Mouse (Mus musculus) ES-E14 (cell line): ENCODE data around the gene 4931422A03Rik. TPM values are rescaled to one million over a fixed set of nuclear protein-coding genes. Genes with fewer than 3 reads are reported as not detected.

ENCODE experiments used
- DNase-seq: peaks from one replicate; pipeline ENCODE4 v3.0.0-alpha.2; 2013; ENCODE audit warnings: low read depth, low spot score
- H3K27ac ChIP-seq: 2 replicates; pipeline ENCODE4 v1.5.1; 2012; ENCODE audit warnings: low read depth, mild to moderate bottlenecking, low read length, moderate library complexity, mixed read lengths; ENCODE audit not compliant: poor library complexity, insufficient read depth, severe bottlenecking
- H3K36me3 ChIP-seq: 2 replicates; pipeline ENCODE4 v1.6.1; 2012; ENCODE audit warnings: mild to moderate bottlenecking, low read length, moderate library complexity, mixed read lengths; ENCODE audit not compliant: control insufficient read depth, poor library complexity, insufficient read depth, severe bottlenecking
- H3K4me1 ChIP-seq, 2 experiments: fragments of 150-350 bp in 1 of 2; sonication (generic) in 1 of 2; 2 replicates each; pipeline ENCODE4 v1.6.1; 2012; ENCODE audit warnings: low read length in 2 of 2, mild to moderate bottlenecking in 1 of 2, mixed read lengths in 1 of 2; ENCODE audit not compliant: control insufficient read depth in 2 of 2, insufficient read depth in 2 of 2, poor library complexity in 1 of 2
- H3K4me3 ChIP-seq, 2 experiments: fragments of 150-350 bp in 1 of 2; sonication (generic) in 1 of 2; 2 replicates each; pipeline ENCODE4 v1.5.1; 2012; ENCODE audit warnings: low read length in 2 of 2, low read depth in 1 of 2, mild to moderate bottlenecking in 1 of 2, mixed read lengths in 1 of 2; ENCODE audit not compliant: insufficient read depth in 1 of 2, poor library complexity in 1 of 2, severe bottlenecking in 1 of 2
- H3K9ac ChIP-seq: 2 replicates; pipeline ENCODE4 v1.6.1; 2012; ENCODE audit warnings: low read depth, mild to moderate bottlenecking, low read length, mixed read lengths; ENCODE audit not compliant: poor library complexity, insufficient read depth, severe bottlenecking
- H3K9me3 ChIP-seq: fragments of 150-350 bp; sonication (generic); 2 replicates; pipeline ENCODE4 v1.6.1; 2012; ENCODE audit warnings: low read depth, mild to moderate bottlenecking, low read length; ENCODE audit not compliant: control insufficient read depth, insufficient read depth
- CHD2 ChIP-seq: IDR thresholded peaks from 2 replicates; pipeline ENCODE4 v1.6.1; 2014; ENCODE audit warnings: mild to moderate bottlenecking, low read depth, low read length, inconsistent platforms
- HCFC1 ChIP-seq: IDR thresholded peaks from 2 replicates; pipeline ENCODE4 v1.6.1; 2012; ENCODE audit warnings: low read length, inconsistent platforms, borderline replicate concordance; ENCODE audit not compliant: insufficient read depth
- MAFK ChIP-seq: IDR thresholded peaks from 2 replicates; pipeline ENCODE4 v1.6.1; 2014; ENCODE audit warnings: mild to moderate bottlenecking, low read depth, low read length, inconsistent platforms; ENCODE audit not compliant: insufficient read depth
- ZC3H11A ChIP-seq: IDR thresholded peaks from 2 replicates; pipeline ENCODE4 v1.6.1; 2012; ENCODE audit warnings: low read depth, mild to moderate bottlenecking, inconsistent platforms, low read length, borderline replicate concordance
- ZNF384 ChIP-seq: IDR thresholded peaks from 2 replicates; pipeline ENCODE4 v1.6.1; 2012; ENCODE audit warnings: low read depth, low read length, inconsistent platforms
- in situ Hi-C, 2 experiments: fragments of 600-800 bp; cut with MboI; formaldehyde crosslinking; loops; one replicate each; pipeline ENCODE4 v1.15.1; 2025; ENCODE audit warnings: low sequenced_read_pairs in 2 of 2, inconsistent platforms in 1 of 2; ENCODE audit not compliant: unreplicated experiment in 2 of 2
- total RNA-seq: library from RNA; depleted of rRNA; stranded (reverse); fragments of 300-350 nt; gene quantifications from 2 replicates; pipeline ENCODE4 v1.2.3, GENCODE M21; 2012

The 4931422A03Rik gene
- total RNA-seq, 1 experiment: 0.54 TPM

DNA sequence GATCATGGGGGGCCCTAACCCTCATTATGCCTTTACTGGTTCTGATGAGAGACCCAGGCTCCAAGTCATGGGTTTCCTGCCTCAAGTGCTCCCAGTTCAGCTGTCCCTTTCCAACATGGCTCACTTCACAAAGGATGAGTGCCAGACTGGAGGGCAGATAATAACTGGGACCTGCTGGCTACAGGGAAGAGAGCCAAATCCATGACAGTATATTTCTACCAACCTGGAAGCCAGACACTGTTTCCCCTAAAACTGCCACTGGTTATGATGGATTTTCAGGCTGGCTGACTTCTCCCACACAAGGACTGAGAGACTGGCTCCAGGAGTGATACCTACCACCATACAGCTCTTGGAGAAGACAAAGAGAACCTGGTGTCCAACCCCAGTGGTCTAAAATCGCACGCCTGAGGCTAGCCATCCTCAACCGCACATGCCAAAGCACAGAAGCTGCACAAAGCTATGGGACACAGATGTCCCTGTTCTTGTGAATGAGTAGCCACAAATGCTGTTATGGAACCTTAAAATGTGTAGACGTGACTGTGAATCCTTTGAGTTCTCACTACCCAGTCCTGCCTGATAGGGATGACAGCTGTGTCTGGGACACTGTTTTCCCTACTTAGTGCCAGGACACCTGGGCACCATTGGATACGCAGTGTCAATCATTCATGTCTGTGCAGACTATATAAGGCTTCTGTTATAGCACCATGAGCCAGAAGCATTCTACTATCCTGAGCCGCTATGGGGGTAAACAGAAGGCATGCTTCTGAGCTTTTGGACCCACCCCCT lies 74.9 kb downstream of the 4931422A03Rik start:
- Histone ChIP-seq H3K27ac (no peak overlapping the region), H3K4me3 (no peak overlapping the region), H3K36me3 (no peaks in the 10 kb centered on the region), H3K9me3 (no peaks in the 10 kb centered on the region), H3K9ac (no peak overlapping the region), H3K4me1 (no peaks in the 10 kb centered on the region; a peak in 1 of 4 replicates)
- in situ Hi-C loops: no loop called here
- no peak for DNase-seq
- TF ChIP-seq ZNF384 (no peak), MAFK (no peak), HCFC1 (no peak), CHD2 (no peak), ZC3H11A (no peak)

DNA sequence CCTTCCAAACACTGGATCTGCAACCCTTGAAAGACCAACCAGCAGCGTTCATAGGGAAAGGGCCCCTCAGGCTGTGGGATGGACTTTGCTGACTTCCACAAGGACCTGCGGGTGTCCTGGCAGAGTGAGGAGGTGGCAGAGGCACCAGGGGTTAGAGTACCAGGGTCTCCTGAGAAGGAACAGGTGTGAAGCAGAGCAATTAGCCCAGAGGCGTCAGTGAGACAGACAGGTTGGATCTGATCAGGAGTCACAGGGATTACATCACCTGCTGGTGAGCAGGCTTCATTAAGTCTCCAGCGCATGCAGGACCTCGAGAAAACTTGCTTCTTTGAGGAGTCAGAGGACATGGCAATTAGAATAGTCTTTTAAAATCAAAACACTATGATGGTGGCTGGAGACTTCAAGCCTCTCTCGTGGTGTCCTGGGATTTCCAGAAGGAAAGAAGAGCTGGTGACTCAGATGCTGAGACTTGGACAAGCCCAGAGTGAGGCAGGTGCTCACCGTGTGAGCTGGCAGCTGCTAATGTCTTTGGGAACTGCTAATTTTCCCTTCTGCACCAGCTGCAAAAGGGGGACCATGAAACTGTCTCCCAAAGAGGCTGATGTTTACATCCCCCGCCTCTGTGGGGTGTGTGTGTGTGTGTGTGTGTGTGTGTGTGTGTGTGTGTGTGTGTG lies 80.0 kb downstream of the 4931422A03Rik start:
- Histone ChIP-seq H3K4me1 (no peaks in the 10 kb centered on the region), H3K27ac (no peak overlapping the region), H3K36me3 (no peaks in the 10 kb centered on the region), H3K9me3 (no peaks in the 10 kb centered on the region), H3K4me3 (no peak overlapping the region), H3K9ac (no peak overlapping the region)
- TF ChIP-seq ZC3H11A (no peak), ZNF384 (no peak), HCFC1 (no peak), MAFK (no peak), CHD2 (no peak)
- in situ Hi-C loops: no loop called here
- no peak for DNase-seq

- TF ChIP-seq MAFK: no peak
- TF ChIP-seq CHD2: no peak
- TF ChIP-seq ZC3H11A: no peak
- no peak for TF ChIP-seq ZNF384
- no peak for TF ChIP-seq HCFC1
- Histone ChIP-seq H3K27ac (no peak overlapping the region), H3K36me3 (no peaks in the 10 kb centered on the region), H3K9me3 (no peaks in the 10 kb centered on the region), H3K4me3 (no peak overlapping the region), H3K4me1 (no peaks in the 10 kb centered on the region), H3K9ac (no peak overlapping the region)
- no peak for DNase-seq
- in situ Hi-C loops: no loop called here
Measured at GRCm38 (mm10) chr2:103946892-103947291, 81.3 kb downstream of the 4931422A03Rik start.

DNA sequence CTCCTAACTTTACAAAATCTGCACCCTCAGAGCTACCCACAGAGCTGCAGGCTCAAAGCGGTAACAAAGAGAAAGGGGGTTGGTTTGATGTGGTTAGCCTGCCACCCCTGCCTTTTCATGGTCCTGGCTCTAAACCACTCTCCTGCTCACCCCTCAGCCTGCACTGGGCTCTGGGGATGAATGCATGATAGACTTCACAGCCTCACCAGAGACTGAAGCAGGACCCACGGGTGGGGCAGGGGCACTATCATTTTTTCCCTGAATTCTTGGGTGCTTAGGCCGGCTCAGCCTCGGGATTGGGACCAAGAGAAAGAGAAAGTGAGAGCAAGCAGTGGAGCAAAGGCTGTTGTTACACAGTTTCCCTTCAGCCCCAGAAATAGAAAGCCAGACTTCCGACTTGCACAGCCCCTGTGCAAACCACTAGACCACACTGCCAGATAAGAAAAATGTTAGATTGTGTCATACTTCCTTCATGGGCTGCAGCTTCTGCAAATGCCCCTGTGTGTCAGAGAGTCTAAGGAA lies 82.5 kb downstream of the 4931422A03Rik start:
- H3K9ac ChIP-seq: no peak overlapping the region
- no peaks in the 10 kb centered on the region for H3K9me3 ChIP-seq
- in situ Hi-C loops: no loop called here
- no peak for DNase-seq
- no peak overlapping the region for H3K27ac ChIP-seq
- no peak overlapping the region for H3K4me3 ChIP-seq
- no peaks in the 10 kb centered on the region for H3K36me3 ChIP-seq
- no peak for TF ChIP-seq CHD2
- no peaks in the 10 kb centered on the region for H3K4me1 ChIP-seq
